Mouse (Mus musculus) heart, embryonic 14.5 days (tissue): Measurements from ENCODE around the gene Olfr801. TPM values are rescaled to one million over a fixed set of nuclear protein-coding genes. Genes with fewer than 3 reads are reported as not detected.

ENCODE experiments used
- ATAC-seq: fragments of 200-750 bp; cut with Nextera tagmentation; 2 replicates; pipeline ENCODE4 v1.8.0; 2017; ENCODE audit warnings: low read depth, moderate TSS enrichment; ENCODE audit not compliant: insufficient number of reproducible peaks, insufficient read depth, low FRiP score
- H3K27ac ChIP-seq, 2 experiments: fragments of 200-500 bp in 1 of 2; fragments of 300-500 bp in 1 of 2; sonication (generic) in 1 of 2; replicated peaks in 1 of 2; 2 replicates each; pipeline ENCODE4 v1.5.1; 2012 to 2014; ENCODE audit warnings: low read depth in 2 of 2, low read length in 2 of 2, control low read depth in 1 of 2, mild to moderate bottlenecking in 1 of 2, mixed read lengths in 1 of 2; ENCODE audit not compliant: control insufficient read depth in 1 of 2, insufficient read depth in 1 of 2
- H3K27me3 ChIP-seq: fragments of 300-500 bp; sonication (generic); 2 replicates; pipeline ENCODE4 v1.6.1; 2014; ENCODE audit warnings: mild to moderate bottlenecking, low read length, control low read depth; ENCODE audit not compliant: control insufficient read depth, insufficient read depth
- H3K36me3 ChIP-seq: fragments of 300-500 bp; sonication (generic); 2 replicates; pipeline ENCODE4 v1.6.1; 2014; ENCODE audit warnings: mild to moderate bottlenecking, control low read depth, low read length, mixed read lengths; ENCODE audit not compliant: control insufficient read depth, insufficient read depth
- H3K4me1 ChIP-seq, 2 experiments: fragments of 200-500 bp in 1 of 2; fragments of 300-500 bp in 1 of 2; sonication (generic) in 1 of 2; 2 replicates each; pipeline ENCODE4 v1.6.1; 2012 to 2014; ENCODE audit warnings: low read length in 2 of 2, control low read depth in 1 of 2, mixed read lengths in 1 of 2; ENCODE audit not compliant: control insufficient read depth in 2 of 2, insufficient read depth in 2 of 2
- H3K4me2 ChIP-seq: fragments of 300-500 bp; sonication (generic); 2 replicates; pipeline ENCODE4 v1.6.1; 2014; ENCODE audit warnings: mild to moderate bottlenecking, low read length
- H3K4me3 ChIP-seq, 2 experiments: fragments of 200-500 bp in 1 of 2; fragments of 300-500 bp in 1 of 2; sonication (generic) in 1 of 2; 2 replicates each; pipeline ENCODE4 v1.5.1; 2012 to 2014; ENCODE audit warnings: low read length in 2 of 2, mild to moderate bottlenecking in 2 of 2, control low read depth in 1 of 2, low read depth in 1 of 2, moderate library complexity in 1 of 2; ENCODE audit not compliant: control insufficient read depth in 1 of 2, insufficient read depth in 1 of 2
- H3K9ac ChIP-seq: fragments of 300-500 bp; sonication (generic); 2 replicates; pipeline ENCODE4 v1.6.1; 2014; ENCODE audit warnings: mild to moderate bottlenecking, low read length
- H3K9me3 ChIP-seq: fragments of 300-500 bp; sonication (generic); 2 replicates; pipeline ENCODE4 v1.6.1; 2016; ENCODE audit warnings: low read length, control low read depth; ENCODE audit not compliant: control insufficient read depth
- WGBS: fragments of 180-500 bp; shearing (Covaris S2); extraction: QIAGEN DNeasy Blood & Tissue Kit; methylation state at CpG from one replicate; pipeline ENCODE4 v1.1.7; 2014; 5-methylcytosine and 5-hydroxymethylcytosine counted together
- polyA plus RNA-seq: library from polyadenylated mRNA; unstranded; fragments of >200 nt; fragmentation: Nextera tagmentation; extraction: Ambion mirVana; gene quantifications from 2 replicates; pipeline ENCODE4 v1.2.1, GENCODE M21; 2014

The Olfr801 gene
- polyA plus RNA-seq, 1 experiment from 2014 or later: not detected

GRCm38 (mm10) chr10:129623251-129623650 lies 50.4 kb downstream of the Olfr801 start:
- Histone ChIP-seq H3K27me3 (no peaks in the 10 kb centered on the region), H3K4me2 (no peak overlapping the region), H3K4me1 (no peaks in the 10 kb centered on the region), H3K36me3 (no peaks in the 10 kb centered on the region), H3K4me3 (no peak overlapping the region), H3K9me3 (no peaks in the 10 kb centered on the region), H3K9ac (no peak overlapping the region), H3K27ac (no peak overlapping the region)
- ATAC-seq: no peak

- WGBS: 9% methylated on average over 1 of the region's 1 CpGs
- Histone ChIP-seq H3K4me3 (no peak overlapping the region), H3K9ac (no peak overlapping the region), H3K4me2 (no peak overlapping the region), H3K36me3 (no peaks in the 10 kb centered on the region), H3K27me3 (no peaks in the 10 kb centered on the region), H3K4me1 (no peaks in the 10 kb centered on the region), H3K27ac (no peak overlapping the region), H3K9me3 (no peaks in the 10 kb centered on the region)
- no peak for ATAC-seq
These were observed 51.9 kb downstream of the Olfr801 start for GRCm38 (mm10) chr10:129621724-129622123.

Other genes with a start within 250 kb of the Olfr801 start
- gene Olfr786, start 246.6 kb downstream of the Olfr801 start, polyA plus RNA-seq: not detected in 2 replicates
- not detected in 2 replicates for gene Olfr787, start 212.0 kb downstream of the Olfr801 start, polyA plus RNA-seq
- gene Olfr788, start 202.9 kb downstream of the Olfr801 start, polyA plus RNA-seq: not detected in 2 replicates
- gene Olfr789, start 189.1 kb downstream of the Olfr801 start, polyA plus RNA-seq: not detected in 2 replicates
- not detected in 2 replicates for gene Olfr790, start 175.4 kb downstream of the Olfr801 start, polyA plus RNA-seq
- not detected in 2 replicates for gene Olfr791, start 152.1 kb downstream of the Olfr801 start, polyA plus RNA-seq
- gene Olfr792, start 134.7 kb downstream of the Olfr801 start, polyA plus RNA-seq: not detected in 2 replicates
- not detected in 2 replicates for gene Olfr794, start 106.2 kb downstream of the Olfr801 start, polyA plus RNA-seq
- not detected in 2 replicates for gene Olfr796, start 61.3 kb downstream of the Olfr801 start, polyA plus RNA-seq
- not detected in 2 replicates for gene Olfr798, start 45.9 kb downstream of the Olfr801 start, polyA plus RNA-seq
- not detected in 2 replicates for gene Olfr799, start 36.4 kb downstream of the Olfr801 start, polyA plus RNA-seq
- not detected in 2 replicates for gene Olfr800, start 16.2 kb downstream of the Olfr801 start, polyA plus RNA-seq
- not detected in 2 replicates for gene Olfr802, start 14.3 kb upstream of the Olfr801 start, polyA plus RNA-seq
- not detected in 2 replicates for gene Olfr803, start 20.4 kb upstream of the Olfr801 start, polyA plus RNA-seq
- gene Olfr804, start 29.3 kb upstream of the Olfr801 start, polyA plus RNA-seq: not detected in 2 replicates
- gene Olfr805, start 55.5 kb upstream of the Olfr801 start, polyA plus RNA-seq: not detected in 2 replicates
- gene Olfr806, start 68.1 kb upstream of the Olfr801 start, polyA plus RNA-seq: not detected in 2 replicates
- gene Olfr807, start 83.9 kb upstream of the Olfr801 start, polyA plus RNA-seq: not detected in 2 replicates
- not detected in 2 replicates for gene Olfr808, start 91.6 kb upstream of the Olfr801 start, polyA plus RNA-seq
- gene Olfr809, start 100.8 kb upstream of the Olfr801 start, polyA plus RNA-seq: not detected in 2 replicates
- gene Olfr810, start 121.1 kb upstream of the Olfr801 start, polyA plus RNA-seq: not detected in 2 replicates
- gene Olfr811, start 130.5 kb upstream of the Olfr801 start, polyA plus RNA-seq: not detected in 2 replicates
- gene Olfr812, start 172.2 kb upstream of the Olfr801 start, polyA plus RNA-seq: not detected in 2 replicates
- gene Olfr813, start 181.5 kb upstream of the Olfr801 start, polyA plus RNA-seq: not detected in 2 replicates
- gene Olfr814, start 206.0 kb upstream of the Olfr801 start, polyA plus RNA-seq: not detected in 2 replicates
- gene Olfr815, start 232.0 kb upstream of the Olfr801 start, polyA plus RNA-seq: not detected in 2 replicates
- gene Olfr816, start 241.7 kb upstream of the Olfr801 start, polyA plus RNA-seq: not detected in 2 replicates